Mouse (Mus musculus) MEL (cell line): ENCODE measurements around the gene Racgap1. TPM values are rescaled to one million over a fixed set of nuclear protein-coding genes. Genes with fewer than 3 reads are reported as not detected.
A peak's percentile ranks its signal among the peaks of the same experiment; 100 is the strongest.

Source experiments
- DNase-seq: peaks from one replicate; pipeline ENCODE4 v3.0.0; 2011; ENCODE audit warnings: low read depth, low spot score
- H3K27ac ChIP-seq: 2 replicates; pipeline ENCODE4 v1.5.1; 2012; ENCODE audit warnings: low read depth, mild to moderate bottlenecking, control low read depth, low read length, moderate library complexity; ENCODE audit not compliant: control insufficient read depth
- H3K27me3 ChIP-seq, 2 experiments: fragments of 150-350 bp in 1 of 2; sonication (generic) in 1 of 2; 2 replicates each; pipeline ENCODE4 v1.6.1; 2012; ENCODE audit warnings: low read length in 2 of 2, mild to moderate bottlenecking in 2 of 2, improper control_type of control experiment in 1 of 2, moderate library complexity in 1 of 2; ENCODE audit not compliant: insufficient read depth in 2 of 2, control insufficient read depth in 1 of 2
- H3K36me3 ChIP-seq, 2 experiments: 2 replicates each; pipeline ENCODE4 v1.6.1; 2012 to 2014; ENCODE audit warnings: low read length in 2 of 2, improper control_type of control experiment in 1 of 2, inconsistent platforms in 1 of 2, mild to moderate bottlenecking in 1 of 2; ENCODE audit not compliant: insufficient read depth in 2 of 2, control insufficient read depth in 1 of 2
- H3K4me1 ChIP-seq, 2 experiments: fragments of 150-350 bp in 1 of 2; sonication (generic) in 1 of 2; 2 replicates each; pipeline ENCODE4 v1.6.1; 2012; ENCODE audit warnings: low read length in 2 of 2, improper control_type of control experiment in 1 of 2, mild to moderate bottlenecking in 1 of 2; ENCODE audit not compliant: insufficient read depth in 2 of 2, control insufficient read depth in 1 of 2
- H3K4me3 ChIP-seq, 2 experiments: fragments of 150-350 bp in 1 of 2; sonication (generic) in 1 of 2; 2 replicates each; pipeline ENCODE4 v1.5.1; 2012; ENCODE audit warnings: low read depth in 2 of 2, low read length in 2 of 2, mild to moderate bottlenecking in 2 of 2, moderate library complexity in 2 of 2, control low read depth in 1 of 2, improper control_type of control experiment in 1 of 2; ENCODE audit not compliant: control insufficient read depth in 1 of 2, insufficient read depth in 1 of 2
- H3K79me2 ChIP-seq: 2 replicates; pipeline ENCODE4 v1.6.1; 2012; ENCODE audit warnings: mild to moderate bottlenecking, low read length, moderate library complexity; ENCODE audit not compliant: control insufficient read depth, poor library complexity, insufficient read depth
- H3K9ac ChIP-seq: 2 replicates; pipeline ENCODE4 v1.6.1; 2012; ENCODE audit warnings: low read depth, mild to moderate bottlenecking, control low read depth, low read length, moderate library complexity; ENCODE audit not compliant: control insufficient read depth, poor library complexity, severe bottlenecking
- H3K9me3 ChIP-seq: fragments of 150-350 bp; sonication (generic); replicated peaks from 2 replicates; pipeline ENCODE4 v1.6.1; 2012; ENCODE audit warnings: mild to moderate bottlenecking, low read length, improper control_type of control experiment, moderate library complexity; ENCODE audit not compliant: insufficient read depth
- BHLHE40 ChIP-seq: IDR thresholded peaks from 2 replicates; pipeline ENCODE4 v1.6.1; 2012; ENCODE audit warnings: low read depth, mild to moderate bottlenecking, inconsistent platforms, low read length, improper control_type of control experiment, borderline replicate concordance
- CHD1 ChIP-seq: IDR thresholded peaks from 2 replicates; pipeline ENCODE4 v1.6.1; 2012; ENCODE audit warnings: low read depth, mild to moderate bottlenecking, inconsistent platforms, low read length, improper control_type of control experiment
- CHD2 ChIP-seq: IDR thresholded peaks from 2 replicates; pipeline ENCODE4 v1.6.1; 2011; ENCODE audit warnings: low read length, improper control_type of control experiment
- E2F4 ChIP-seq: IDR thresholded peaks from 2 replicates; pipeline ENCODE4 v1.6.1; 2011; ENCODE audit warnings: low read depth, low read length, improper control_type of control experiment, borderline replicate concordance
- ELF1 ChIP-seq: IDR thresholded peaks from 2 replicates; pipeline ENCODE4 v1.6.1; 2014; ENCODE audit warnings: low read depth, mild to moderate bottlenecking, inconsistent platforms, low read length, improper control_type of control experiment, moderate library complexity
- EP300 ChIP-seq, 2 experiments: IDR thresholded peaks; 2 replicates each; pipeline ENCODE4 v1.6.1; 2011; ENCODE audit warnings: improper control_type of control experiment in 2 of 2, low read length in 2 of 2, low read depth in 1 of 2, mild to moderate bottlenecking in 1 of 2
- ETS1 ChIP-seq: IDR thresholded peaks from 2 replicates; pipeline ENCODE4 v1.6.1; 2012; ENCODE audit warnings: low read depth, mild to moderate bottlenecking, inconsistent platforms, low read length, improper control_type of control experiment, moderate library complexity
- GABPA ChIP-seq: IDR thresholded peaks from 2 replicates; pipeline ENCODE4 v1.6.1; 2012; ENCODE audit warnings: low read depth, mild to moderate bottlenecking, inconsistent platforms, low read length, improper control_type of control experiment, moderate library complexity
- GATA1 ChIP-seq: IDR thresholded peaks from 2 replicates; pipeline ENCODE4 v1.6.1; 2011; ENCODE audit warnings: low read depth, low read length, improper control_type of control experiment
- HCFC1 ChIP-seq: IDR thresholded peaks from 2 replicates; pipeline ENCODE4 v1.6.1; 2012; ENCODE audit warnings: low read depth, mild to moderate bottlenecking, inconsistent platforms, low read length, improper control_type of control experiment, moderate library complexity
- JUND ChIP-seq: IDR thresholded peaks from 2 replicates; pipeline ENCODE4 v1.6.1; 2011; ENCODE audit warnings: low read depth, mild to moderate bottlenecking, improper control_type of control experiment, low read length
- KAT2A ChIP-seq: conservative IDR thresholded peaks from 2 replicates; pipeline ENCODE4 v1.6.1; 2012; ENCODE audit warnings: low read depth, low read length, improper control_type of control experiment, inconsistent platforms
- MAFK ChIP-seq: IDR thresholded peaks from 2 replicates; pipeline ENCODE4 v1.6.1; 2011; ENCODE audit warnings: low read depth, mild to moderate bottlenecking, low read length, improper control_type of control experiment, borderline replicate concordance
- MAX ChIP-seq: IDR thresholded peaks from 2 replicates; pipeline ENCODE4 v1.6.1; 2011; ENCODE audit warnings: low read length, improper control_type of control experiment
- MAZ ChIP-seq: IDR thresholded peaks from 2 replicates; pipeline ENCODE4 v1.6.1; 2012; ENCODE audit warnings: low read depth, mild to moderate bottlenecking, inconsistent platforms, low read length, improper control_type of control experiment
- MEF2A ChIP-seq: IDR thresholded peaks from 2 replicates; pipeline ENCODE4 v1.6.1; 2014; ENCODE audit warnings: low read depth, mild to moderate bottlenecking, inconsistent platforms, low read length, improper control_type of control experiment; ENCODE audit not compliant: poor library complexity, insufficient replicate concordance, severe bottlenecking; ENCODE audit errors: extremely low read depth
- MXI1 ChIP-seq: IDR thresholded peaks from 2 replicates; pipeline ENCODE4 v1.6.1; 2011; ENCODE audit warnings: mild to moderate bottlenecking, low read depth, low read length, improper control_type of control experiment
- MYB ChIP-seq: IDR thresholded peaks from 2 replicates; pipeline ENCODE4 v1.6.1; 2011; ENCODE audit warnings: mild to moderate bottlenecking, low read depth, low read length, improper control_type of control experiment
- MYC ChIP-seq: IDR thresholded peaks from 2 replicates; pipeline ENCODE4 v1.6.1; 2011; ENCODE audit warnings: low read depth, mild to moderate bottlenecking, low read length, improper control_type of control experiment, moderate library complexity
- NELFE ChIP-seq: IDR thresholded peaks from 2 replicates; pipeline ENCODE4 v1.6.1; 2011; ENCODE audit warnings: low read depth, low read length, improper control_type of control experiment
- NRF1 ChIP-seq: IDR thresholded peaks from 2 replicates; pipeline ENCODE4 v1.6.1; 2014; ENCODE audit warnings: low read depth, mild to moderate bottlenecking, inconsistent platforms, low read length, improper control_type of control experiment, moderate library complexity; ENCODE audit not compliant: poor library complexity, insufficient read depth, severe bottlenecking
- RAD21 ChIP-seq: IDR thresholded peaks from 2 replicates; pipeline ENCODE4 v1.6.1; 2011; ENCODE audit warnings: mild to moderate bottlenecking, low read depth, low read length, improper control_type of control experiment
- RCOR1 ChIP-seq: IDR thresholded peaks from 2 replicates; pipeline ENCODE4 v1.6.1; 2012; ENCODE audit warnings: low read depth, mild to moderate bottlenecking, inconsistent platforms, low read length, improper control_type of control experiment
- SIN3A ChIP-seq: IDR thresholded peaks from 2 replicates; pipeline ENCODE4 v1.6.1; 2012; ENCODE audit warnings: low read length, improper control_type of control experiment, inconsistent platforms
- SMC3 ChIP-seq: IDR thresholded peaks from 2 replicates; pipeline ENCODE4 v1.6.1; 2011; ENCODE audit warnings: low read depth, low read length, improper control_type of control experiment
- TAL1 ChIP-seq: IDR thresholded peaks from 2 replicates; pipeline ENCODE4 v1.6.1; 2012; ENCODE audit warnings: mild to moderate bottlenecking, inconsistent platforms, low read length, moderate library complexity, mixed read lengths
- TBP ChIP-seq: IDR thresholded peaks from 2 replicates; pipeline ENCODE4 v1.8.0; 2011; ENCODE audit warnings: low read depth, low read length, improper control_type of control experiment
- USF1 ChIP-seq: IDR thresholded peaks from 2 replicates; pipeline ENCODE4 v1.6.1; 2014; ENCODE audit warnings: low read depth, mild to moderate bottlenecking, inconsistent platforms, low read length, improper control_type of control experiment, moderate library complexity
- ZMIZ1 ChIP-seq: IDR thresholded peaks from 2 replicates; pipeline ENCODE4 v1.6.1; 2012; ENCODE audit warnings: low read depth, mild to moderate bottlenecking, inconsistent platforms, low read length, improper control_type of control experiment, moderate library complexity
- ZNF384 ChIP-seq: IDR thresholded peaks from 2 replicates; pipeline ENCODE4 v1.6.1; 2012; ENCODE audit warnings: low read depth, mild to moderate bottlenecking, inconsistent platforms, low read length, improper control_type of control experiment
- polyA plus RNA-seq, 2 experiments: library from polyadenylated mRNA; stranded (reverse) in 1 of 2; unstranded in 1 of 2; fragments of >175 nt in 1 of 2; fragments of >200 nt in 1 of 2; gene quantifications; 2 replicates each; pipeline versions ENCODE4 v1.2.1 to v1.2.4; 2012; ENCODE audit warnings: low replicate concordance in 2 of 2, low read depth in 1 of 2; ENCODE audit not compliant: insufficient read length in 2 of 2, insufficient read depth in 1 of 2, missing spikeins in 1 of 2
- total RNA-seq: library from RNA; depleted of rRNA; stranded (reverse); fragments of 300-350 nt; gene quantifications from 2 replicates; pipeline ENCODE4 v1.2.3, GENCODE M21; 2012

The Racgap1 gene
- total and polyA plus RNA-seq, 3 experiments = 126 to 367 (median 149) TPM

DNA sequence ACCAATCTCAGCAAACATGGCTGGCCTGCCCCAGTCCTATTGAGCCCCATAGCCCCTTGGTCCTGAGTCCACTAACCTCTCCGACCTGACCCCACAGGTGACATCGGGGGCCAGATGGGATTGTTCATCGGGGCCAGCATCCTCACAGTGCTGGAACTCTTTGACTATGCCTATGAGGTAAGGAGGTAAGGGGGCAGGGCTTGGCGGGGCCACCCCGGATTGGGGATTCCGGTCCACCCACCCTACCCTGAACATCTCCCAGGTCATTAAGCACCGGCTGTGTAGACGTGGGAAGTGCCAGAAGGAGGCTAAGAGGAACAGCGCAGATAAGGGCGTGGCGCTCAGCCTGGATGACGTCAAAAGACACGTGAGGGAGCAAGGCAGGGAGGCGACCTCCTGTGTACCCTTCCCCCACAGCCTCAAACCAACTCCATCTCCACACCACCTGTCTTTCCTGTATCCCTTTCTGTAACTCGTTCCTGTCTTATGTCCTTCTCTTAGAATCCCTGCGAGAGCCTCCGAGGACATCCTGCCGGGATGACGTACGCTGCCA lies 47.2 kb upstream of the Racgap1 start (continued):
- TF ChIP-seq RAD21 = no peak
- TF ChIP-seq HCFC1 = no peak
- TF ChIP-seq USF1 = peak; percentile 91
- no peak for TF ChIP-seq NRF1
- TF ChIP-seq SMC3 = no peak
- TF ChIP-seq GATA1 = no peak
- TF ChIP-seq ELF1 = no peak
- TF ChIP-seq CHD2 = no peak
- TF ChIP-seq MYB = no peak
- no peak for TF ChIP-seq MAFK
- TF ChIP-seq ZNF384 = no peak
- no peak for TF ChIP-seq MEF2A
- peak in 1 of 2 experiments; percentile 11; a peak in 1 of 4 replicates for TF ChIP-seq EP300 (IDR thresholded peaks at IDR 0.05; ENCODE audit: low read depth in 1 of 2, low read length in 2 of 2)
- TF ChIP-seq MYC = no peak
- TF ChIP-seq ETS1 = peak; percentile 29; the same call in 1 of the 2 replicates
- peak; percentile 72 for TF ChIP-seq MAX
- TF ChIP-seq ZMIZ1 = no peak
- TF ChIP-seq SIN3A = peak; percentile 36; the same call in 1 of the 2 replicates
- TF ChIP-seq KAT2A = no peak
- no peak for TF ChIP-seq E2F4
- TF ChIP-seq NELFE = no peak

DNA sequence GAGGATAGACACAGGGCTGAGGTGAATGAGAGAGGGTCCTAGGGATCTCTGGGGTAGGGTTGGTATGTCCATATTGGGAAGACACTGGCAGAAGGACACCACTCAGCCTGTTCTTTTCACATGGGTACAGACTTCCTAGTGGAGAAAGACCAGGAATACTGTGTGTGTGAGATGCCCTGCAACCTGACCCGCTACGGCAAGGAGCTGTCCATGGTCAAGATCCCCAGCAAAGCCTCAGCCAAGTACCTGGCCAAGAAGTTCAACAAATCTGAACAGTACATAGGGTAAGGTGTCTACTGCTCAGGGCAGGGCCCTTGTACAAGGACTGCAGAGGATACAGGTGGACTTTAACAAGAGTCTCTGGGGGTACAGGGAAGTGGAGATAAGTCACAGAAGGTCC lies 45.9 kb upstream of the Racgap1 start:
- Histone ChIP-seq H3K4me1 (peaks cover 0 to 22% of the 10 kb centered on the region in 2 experiments; a peak in 2 of 4 replicates), H3K36me3 (peaks cover 0 to 10% of the 10 kb centered on the region in 2 experiments; a peak in 1 of 4 replicates), H3K9ac (no peak overlapping the region), H3K9me3 (no peaks in the 10 kb centered on the region), H3K27me3 (peaks cover 11 to 12% of the 10 kb centered on the region in 2 experiments; a peak in 3 of 4 replicates), H3K27ac (no peak overlapping the region), H3K4me3 (no peak overlapping the region), H3K79me2 (peaks cover 4% of the 10 kb centered on the region; the same call in 1 of the 2 replicates)
- peak; percentile 21 for DNase-seq
- no peak for TF ChIP-seq KAT2A
- TF ChIP-seq GABPA = no peak
- no peak for TF ChIP-seq GATA1
- TF ChIP-seq RCOR1 = no peak
- TF ChIP-seq BHLHE40 = no peak
- TF ChIP-seq HCFC1 = no peak
- no peak for TF ChIP-seq USF1
- no peak for TF ChIP-seq JUND
- no peak for TF ChIP-seq TBP
- TF ChIP-seq SIN3A = no peak
- no peak for TF ChIP-seq MAZ
- TF ChIP-seq CHD2 = no peak
- no peak for TF ChIP-seq MAFK
- no peak for TF ChIP-seq TAL1
- no peak for TF ChIP-seq CHD1
- TF ChIP-seq ELF1 = no peak
- no peak for TF ChIP-seq EP300 (IDR thresholded peaks at IDR 0.05; ENCODE audit: low read depth in 1 of 2, low read length in 2 of 2)
- TF ChIP-seq MXI1 = no peak
- TF ChIP-seq ZMIZ1 = no peak
